Mouse (Mus musculus) thymus, postnatal 14 days (tissue): ENCODE data around the gene Stk11ip.

Source experiments
- DNase-seq: peaks from one replicate; pipeline ENCODE4 v3.0.0; 2021

The Stk11ip gene

GRCm38 (mm10) chr1:75521321-75522031 lies at the start of gene Stk11ip:
Gene Stk11ip (plus strand): TSS chr1:75521529.
- DNase-seq, result peak; percentile 91

GRCm38 (mm10) chr1:75476441-75476840 lies 44.9 kb upstream of the Stk11ip start:
- DNase-seq, result no peak

GRCm38 (mm10) chr1:75477264-75477965 lies 43.9 kb upstream of the Stk11ip start:
- DNase-seq, result peak; percentile 81

GRCm38 (mm10) chr1:75477966-75478290 lies 43.4 kb upstream of the Stk11ip start:
- no peak for DNase-seq

GRCm38 (mm10) chr1:75478497-75478896 lies 42.8 kb upstream of the Stk11ip start:
- peak; percentile 32 for DNase-seq

GRCm38 (mm10) chr1:75478916-75479634 lies 42.3 kb upstream of the Stk11ip start, which contains the start of the genes Chpf and Tmem198:
Gene Chpf (minus strand): TSS chr1:75479307.
Gene Tmem198 (plus strand): TSS chr1:75479532.
- peak; percentile 98 for DNase-seq

GRCm38 (mm10) chr1:75479635-75479989 lies 41.7 kb upstream of the Stk11ip start:
- DNase-seq, result no peak

- DNase-seq, result no peak
These were observed 41.3 kb upstream of the Stk11ip start for GRCm38 (mm10) chr1:75480036-75480435.

- no peak for DNase-seq
These were observed 40.6 kb upstream of the Stk11ip start for GRCm38 (mm10) chr1:75480735-75481134.

- DNase-seq, result no peak
These were observed 34.8 kb upstream of the Stk11ip start for GRCm38 (mm10) chr1:75486561-75486960.

- DNase-seq, result no peak
These were observed 34.3 kb upstream of the Stk11ip start for GRCm38 (mm10) chr1:75487040-75487404.

GRCm38 (mm10) chr1:75487405-75488161 lies 33.7 kb upstream of the Stk11ip start:
- DNase-seq, result peak; percentile 80

GRCm38 (mm10) chr1:75490785-75491551 lies 30.4 kb upstream of the Stk11ip start:
- no peak for DNase-seq

- DNase-seq, result no peak
These were observed 28.7 kb upstream of the Stk11ip start for GRCm38 (mm10) chr1:75492579-75493170.

GRCm38 (mm10) chr1:75494878-75495548 lies 26.3 kb upstream of the Stk11ip start:
- DNase-seq, result no peak

GRCm38 (mm10) chr1:75498897-75499296 lies 22.4 kb upstream of the Stk11ip start:
- no peak for DNase-seq

- DNase-seq, result no peak
These were observed 21.9 kb upstream of the Stk11ip start for GRCm38 (mm10) chr1:75499441-75499840.

GRCm38 (mm10) chr1:75501905-75502304 lies 19.4 kb upstream of the Stk11ip start:
- DNase-seq, result no peak

- no peak for DNase-seq
These were observed 18.2 kb upstream of the Stk11ip start for GRCm38 (mm10) chr1:75502945-75503650.

GRCm38 (mm10) chr1:75503651-75503980 lies 17.7 kb upstream of the Stk11ip start:
- DNase-seq, result no peak
